8 mouse cellular contexts compared by ENCODE assay signal in genomic region chr16:4655764-4656570, GRCm38 (mm10). TPM values are rescaled to one million over a fixed set of nuclear protein-coding genes. Genes with fewer than 3 reads are reported as not detected.
DNase-seq lines count a peak whose midpoint lies in the region; ATAC-seq and TF ChIP-seq lines count a peak whose summit lies in the region.

No protein-coding gene starts in this region.

- no peak overlapping the region for H3K9ac ChIP-seq in hindbrain, embryonic 16.5 days (ENCODE audit: low read depth, low read length)
- H3K9ac ChIP-seq in hindbrain, embryonic 11.5 days (ENCODE audit: low read depth, low read length) = no peak overlapping the region
- H3K9ac ChIP-seq in heart, embryonic 13.5 days = peak overlapping the region; percentile 65
- H3K9ac ChIP-seq in liver, postnatal 0 days (replicated peaks) = peak overlapping the region; percentile 16; the same call in 1 of the 2 replicates

- TF ChIP-seq CTCF in Patski (IDR thresholded peaks at IDR 0.05) = no peak
- TF ChIP-seq CTCF in liver, postnatal 0 days (IDR thresholded peaks at IDR 0.05; ENCODE audit: low read depth) = peak; percentile 28; the same call in 1 of the 2 replicates

- peaks cover 3% of the 10 kb centered on the region; the same call in 1 of the 2 replicates for H3K36me3 ChIP-seq in hindbrain, embryonic 16.5 days (ENCODE audit: control insufficient read depth, insufficient read depth, low read length)
- 0 out of 2 replicates have a peak, but pooled peaks cover 2% of the 10 kb centered on the region for H3K36me3 ChIP-seq in hindbrain, embryonic 11.5 days (ENCODE audit: control insufficient read depth, insufficient read depth, low read length)
- H3K36me3 ChIP-seq in heart, embryonic 13.5 days = peaks cover 57% of the 10 kb centered on the region
- H3K36me3 ChIP-seq in liver, postnatal 0 days (replicated peaks; ENCODE audit: insufficient read depth, low read length) = peaks cover 47% of the 10 kb centered on the region

- WGBS in hindbrain, embryonic 16.5 days = 44% methylated on average over 11 of the region's 11 CpGs
- 52% methylated on average over 11 of the region's 11 CpGs for WGBS in hindbrain, embryonic 11.5 days
- WGBS in heart, embryonic 13.5 days = 14% methylated on average over 11 of the region's 11 CpGs
- WGBS in liver, postnatal 0 days (ENCODE audit: insufficient replicate concordance) = 37% methylated on average over 11 of the region's 11 CpGs

- DNase-seq in hindbrain, embryonic 11.5 days (ENCODE audit: low spot score) = no peak
- DNase-seq in Patski (ENCODE audit: low read depth, low spot score) = no peak
- DNase-seq in liver, postnatal 0 days = no peak
- DNase-seq in urinary bladder, adult 18-20 months (ENCODE audit: low spot score in 2 of 2) = no peak
- DNase-seq in layer of hippocampus, postnatal 14 days (ENCODE audit: low spot score in 2 of 2) = no peak
- no peak for DNase-seq in left cerebral cortex, adult 8-10 months (ENCODE audit: low spot score in 2 of 2)

- CTCF ChIA-PET in Patski (lab: Charles Lee) = interaction anchor here (0.6 to 6.8 kb wide), 8 partner anchors 10 to 48 kb away, joined by 3 to 83 read pairs (median 12); partner anchors contain the start of gene Pam16

- in situ Hi-C loops in Patski (cut with MboI; ENCODE audit: low pct_unique_long_range_greater_than_20kb) = no loop called here

- no peak for TF ChIP-seq EP300 in liver, postnatal 0 days (IDR thresholded peaks at IDR 0.05; ENCODE audit: low read depth)

- peak overlapping the region; percentile 44 for H3K27ac ChIP-seq in hindbrain, embryonic 16.5 days (ENCODE audit: low read depth, low read length)
- no peak overlapping the region for H3K27ac ChIP-seq in hindbrain, embryonic 11.5 days (ENCODE audit: low read depth, low read length)
- H3K27ac ChIP-seq in heart, embryonic 13.5 days (replicated peaks) = peak overlapping the region; percentile 88
- H3K27ac ChIP-seq in liver, postnatal 0 days (ENCODE audit: low read depth) = 0 out of 2 replicates have a peak overlapping the region, but pooled peaks have one; percentile 4

- ATAC-seq in hindbrain, embryonic 16.5 days = no peak
- no peak for ATAC-seq in hindbrain, embryonic 11.5 days (ENCODE audit: low FRiP score)
- peak; percentile 82 for ATAC-seq in Patski
- ATAC-seq in heart, embryonic 13.5 days (ENCODE audit: extremely low read depth, insufficient number of reproducible peaks, low FRiP score, low TSS enrichment) = no peak
- no peak for ATAC-seq in liver, postnatal 0 days

- no peaks in the 10 kb centered on the region for H3K9me3 ChIP-seq in hindbrain, embryonic 16.5 days (ENCODE audit: control insufficient read depth, low read length)
- H3K9me3 ChIP-seq in hindbrain, embryonic 11.5 days (ENCODE audit: control insufficient read depth, low read length) = no peaks in the 10 kb centered on the region
- H3K9me3 ChIP-seq in heart, embryonic 13.5 days = no peaks in the 10 kb centered on the region
- H3K9me3 ChIP-seq in liver, postnatal 0 days (ENCODE audit: low read length) = no peaks in the 10 kb centered on the region

- H3K4me2 ChIP-seq in hindbrain, embryonic 16.5 days (ENCODE audit: low read length) = no peak overlapping the region
- no peak overlapping the region for H3K4me2 ChIP-seq in hindbrain, embryonic 11.5 days (replicated peaks; ENCODE audit: low read depth, low read length)
- 0 out of 2 replicates have a peak overlapping the region, but pooled peaks have one; percentile 12 for H3K4me2 ChIP-seq in heart, embryonic 13.5 days
- H3K4me2 ChIP-seq in liver, postnatal 0 days (ENCODE audit: low read depth, low read length) = no peak overlapping the region

- H3K27me3 ChIP-seq in hindbrain, embryonic 16.5 days (replicated peaks; ENCODE audit: control insufficient read depth, insufficient read depth, low read length) = no peaks in the 10 kb centered on the region
- H3K27me3 ChIP-seq in hindbrain, embryonic 11.5 days (ENCODE audit: control insufficient read depth, insufficient read depth, low read length) = no peaks in the 10 kb centered on the region
- H3K27me3 ChIP-seq in Patski = no peaks in the 10 kb centered on the region
- H3K27me3 ChIP-seq in heart, embryonic 13.5 days (replicated peaks) = no peaks in the 10 kb centered on the region
- no peaks in the 10 kb centered on the region for H3K27me3 ChIP-seq in liver, postnatal 0 days (ENCODE audit: insufficient read depth, low read length)

- POLR2A ChIA-PET in Patski (lab: Charles Lee) = interaction anchor here (1.1 to 4.8 kb wide), 4 partner anchors 13 to 81 kb away, joined by 3 to 28 read pairs (median 11); no protein-coding TSS in a partner anchor

- H3K4me1 ChIP-seq in hindbrain, embryonic 16.5 days (ENCODE audit: control insufficient read depth, insufficient read depth, low read depth, low read length) = peaks cover 11% of the 10 kb centered on the region
- no peaks in the 10 kb centered on the region for H3K4me1 ChIP-seq in hindbrain, embryonic 11.5 days (replicated peaks; ENCODE audit: control insufficient read depth, insufficient read depth, low read length)
- H3K4me1 ChIP-seq in heart, embryonic 13.5 days = peaks cover 85% of the 10 kb centered on the region
- peaks cover 8% of the 10 kb centered on the region for H3K4me1 ChIP-seq in liver, postnatal 0 days (ENCODE audit: insufficient read depth)

- H3K4me3 ChIP-seq in hindbrain, embryonic 16.5 days (ENCODE audit: low read length) = no peak overlapping the region
- no peak overlapping the region for H3K4me3 ChIP-seq in hindbrain, embryonic 11.5 days (ENCODE audit: low read depth, low read length)
- H3K4me3 ChIP-seq in heart, embryonic 13.5 days = no peak overlapping the region
- H3K4me3 ChIP-seq in liver, postnatal 0 days (ENCODE audit: low read depth, low read length) = no peak overlapping the region

RNA-seq across cellular contexts. Expression of gene Dnaja3, which starts 16.2 kb away (rescaled TPM):
- 70.6 and 71.9 TPM in 2 replicates for polyA plus RNA-seq in hindbrain, embryonic 16.5 days (2015; fragmentation: Nextera tagmentation; extraction: Ambion mirVana)
- 49.1 and 54.0 TPM in 2 replicates for polyA plus RNA-seq in hindbrain, embryonic 11.5 days (2014; fragmentation: Nextera tagmentation; extraction: Ambion mirVana)
- polyA plus RNA-seq in Patski (2021) = 84.4 TPM
- 65.6 and 72.5 TPM in 2 replicates for polyA plus RNA-seq in heart, embryonic 13.5 days (2015; fragmentation: Nextera tagmentation; extraction: Ambion mirVana)
- 66.0 and 70.5 TPM in 2 replicates for polyA plus RNA-seq in liver, postnatal 0 days (2015; fragmentation: Nextera tagmentation; extraction: Ambion mirVana)
- total RNA-seq in layer of hippocampus, postnatal 14 days (2021) = 10 to 100 TPM; 61.0 to 66.2 TPM
- total RNA-seq in left cerebral cortex, adult 8-10 months (2022) = 10 to 100 TPM; 63.0 to 66.1 (median 65.1) TPM

RNA-seq across cellular contexts. Expression of gene Vasn, which starts 16.2 kb away (rescaled TPM):
- polyA plus RNA-seq in hindbrain, embryonic 16.5 days (2015; fragmentation: Nextera tagmentation; extraction: Ambion mirVana) = 6.0 and 7.0 TPM in 2 replicates
- polyA plus RNA-seq in hindbrain, embryonic 11.5 days (2014; fragmentation: Nextera tagmentation; extraction: Ambion mirVana) = 7.9 and 9.4 TPM in 2 replicates
- 74.5 TPM for polyA plus RNA-seq in Patski (2021)
- polyA plus RNA-seq in heart, embryonic 13.5 days (2015; fragmentation: Nextera tagmentation; extraction: Ambion mirVana) = 15.2 and 15.8 TPM in 2 replicates
- 1.6 and 1.9 TPM in 2 replicates for polyA plus RNA-seq in liver, postnatal 0 days (2015; fragmentation: Nextera tagmentation; extraction: Ambion mirVana)
- total RNA-seq in layer of hippocampus, postnatal 14 days (2021) = 1 to 10 TPM; 6.4 to 9.0 TPM
- total RNA-seq in left cerebral cortex, adult 8-10 months (2022) = 10 to 100 TPM in 2 of 4 experiments, 1 to 10 TPM in 2; 8.5 to 10.4 (median 9.9) TPM

RNA-seq across cellular contexts. Expression of gene Coro7, which starts 23.6 kb away (rescaled TPM):
- polyA plus RNA-seq in hindbrain, embryonic 16.5 days (2015; fragmentation: Nextera tagmentation; extraction: Ambion mirVana) = 32.1 and 36.6 TPM in 2 replicates
- polyA plus RNA-seq in hindbrain, embryonic 11.5 days (2014; fragmentation: Nextera tagmentation; extraction: Ambion mirVana) = 14.4 and 15.0 TPM in 2 replicates
- 28.4 TPM for polyA plus RNA-seq in Patski (2021)
- polyA plus RNA-seq in heart, embryonic 13.5 days (2015; fragmentation: Nextera tagmentation; extraction: Ambion mirVana) = 15.2 and 16.9 TPM in 2 replicates
- 6.8 and 10.3 TPM in 2 replicates for polyA plus RNA-seq in liver, postnatal 0 days (2015; fragmentation: Nextera tagmentation; extraction: Ambion mirVana)
- 10 to 100 TPM; 95.7 to 95.9 TPM for total RNA-seq in layer of hippocampus, postnatal 14 days (2021)
- total RNA-seq in left cerebral cortex, adult 8-10 months (2022) = 10 to 100 TPM; 88.7 to 98.8 (median 95.6) TPM

RNA-seq across cellular contexts. Expression of gene Pam16, which starts 31.2 kb away (rescaled TPM):
- 139 and 150 TPM in 2 replicates for polyA plus RNA-seq in hindbrain, embryonic 16.5 days (2015; fragmentation: Nextera tagmentation; extraction: Ambion mirVana)
- 113 and 117 TPM in 2 replicates for polyA plus RNA-seq in hindbrain, embryonic 11.5 days (2014; fragmentation: Nextera tagmentation; extraction: Ambion mirVana)
- 57.2 TPM for polyA plus RNA-seq in Patski (2021)
- 136 and 139 TPM in 2 replicates for polyA plus RNA-seq in heart, embryonic 13.5 days (2015; fragmentation: Nextera tagmentation; extraction: Ambion mirVana)
- polyA plus RNA-seq in liver, postnatal 0 days (2015; fragmentation: Nextera tagmentation; extraction: Ambion mirVana) = 59.7 and 66.3 TPM in 2 replicates
- total RNA-seq in layer of hippocampus, postnatal 14 days (2021) = 10 to 100 TPM; 69.5 to 80.1 TPM
- total RNA-seq in left cerebral cortex, adult 8-10 months (2022) = 10 to 100 TPM; 79.9 to 99.6 (median 92.2) TPM

Comparison
In these comparisons a context has a peak if more than half of its experiments do, and no peak if none do; other contexts are left out.
1. H3K9ac ChIP-seq: peak in heart, embryonic 13.5 days (single experiment) and liver, postnatal 0 days (single experiment); none in hindbrain, embryonic 16.5 days (single experiment) and hindbrain, embryonic 11.5 days (single experiment).